Mouse (Mus musculus) spleen, adult 2 months (tissue): ENCODE measurements around the gene Ccdc114. TPM values are rescaled to one million over a fixed set of nuclear protein-coding genes. Genes with fewer than 3 reads are reported as not detected.
"Not testable (repeated sequence)": the region's sequence is repeated elsewhere in the genome, so short reads cannot be mapped to it uniquely, and the experiment has no call there.

Experiments
- DNase-seq, 2 experiments: peaks; one replicate each; pipeline versions ENCODE4 v3.0.0 to v3.0.0-alpha.2; 2012 to 2021; ENCODE audit warnings: low spot score in 2 of 2, low read depth in 1 of 2
- H3K27ac ChIP-seq: fragments of 200-500 bp; 2 replicates; pipeline ENCODE4 v1.5.1; 2012; ENCODE audit warnings: low read length, inconsistent platforms; ENCODE audit not compliant: insufficient read depth
- H3K27me3 ChIP-seq: fragments of 200-500 bp; 2 replicates; pipeline ENCODE4 v1.6.1; 2012; ENCODE audit warnings: mild to moderate bottlenecking, moderate library complexity, low read length, inconsistent platforms; ENCODE audit not compliant: control insufficient read depth, insufficient read depth
- H3K36me3 ChIP-seq: fragments of 200-500 bp; 2 replicates; pipeline ENCODE4 v1.6.1; 2012; ENCODE audit warnings: mild to moderate bottlenecking, low read length, inconsistent platforms; ENCODE audit not compliant: control insufficient read depth, insufficient read depth
- H3K4me1 ChIP-seq: fragments of 200-500 bp; 2 replicates; pipeline ENCODE4 v1.6.1; 2011; ENCODE audit warnings: inconsistent platforms; ENCODE audit not compliant: control insufficient read depth, insufficient read depth, insufficient read length
- H3K4me3 ChIP-seq: fragments of 200-500 bp; 2 replicates; pipeline ENCODE4 v1.5.1; 2011; ENCODE audit warnings: mild to moderate bottlenecking, inconsistent platforms; ENCODE audit not compliant: insufficient read depth, insufficient read length; ENCODE audit errors: extremely low read depth
- CTCF ChIP-seq: fragments of 200-500 bp; IDR thresholded peaks from 2 replicates; pipeline ENCODE4 v1.5.1; 2011; ENCODE audit warnings: mild to moderate bottlenecking, inconsistent platforms; ENCODE audit not compliant: insufficient read depth, insufficient read length, insufficient replicate concordance; ENCODE audit errors: extremely low read depth
- POLR2A ChIP-seq: fragments of 200-500 bp; IDR thresholded peaks from 2 replicates; pipeline ENCODE4 v1.6.1; 2011; ENCODE audit warnings: low read depth, low read length, inconsistent platforms
- whole genome bisulfite sequencing: fragments of 180-500 bp; shearing (Covaris S2); methylation state at CpG from one replicate; pipeline ENCODE4 v1.1.7; 2018; 5-methylcytosine and 5-hydroxymethylcytosine counted together
- polyA plus RNA-seq: library from polyadenylated mRNA; depleted of rRNA; stranded (reverse); fragments of >200 nt; gene quantifications from 2 replicates; pipeline ENCODE4 v1.2.3, GENCODE M21; 2012

Gene Ccdc114
- polyA plus RNA-seq, 1 experiment = 1.7 TPM

- H3K4me1 ChIP-seq = peaks cover 28% of the 10 kb centered on the region
- no peaks in the 10 kb centered on the region for H3K27me3 ChIP-seq
- DNase-seq = peak; percentile 96 to 97
- H3K4me3 ChIP-seq = peak overlapping the region; percentile 65
- TF ChIP-seq POLR2A (peak; percentile 95), CTCF (no peak)
- under 1% methylated on average over 37 of the region's 37 CpGs for WGBS
- H3K27ac ChIP-seq = peak overlapping the region; percentile 98
- H3K36me3 ChIP-seq = peaks cover 3% of the 10 kb centered on the region
Measured at GRCm38 (mm10) chr7:45922928-45923761, 727 bp upstream of the Ccdc114 start.

- 20% methylated on average over 14 of the region's 14 CpGs for WGBS
- Histone ChIP-seq H3K36me3 (no peaks in the 10 kb centered on the region), H3K27me3 (no peaks in the 10 kb centered on the region), H3K4me3 (peak overlapping the region; percentile 50; the same call in 1 of the 2 replicates), H3K27ac (peak overlapping the region; percentile 98), H3K4me1 (peaks cover 23% of the 10 kb centered on the region)
- TF ChIP-seq CTCF (peak; percentile 28; the same call in 1 of the 2 replicates), POLR2A (no peak)
- peak in 1 of 2 experiments; percentile 59 for DNase-seq
Measured at GRCm38 (mm10) chr7:45924429-45924816, 551 bp downstream of the Ccdc114 start.

GRCm38 (mm10) chr7:45928626-45929295, 4.9 kb downstream of the Ccdc114 start:
- Histone ChIP-seq H3K4me1 (peaks cover 3% of the 10 kb centered on the region; the same call in 1 of the 2 replicates), H3K4me3 (no peak overlapping the region), H3K27ac (no peak overlapping the region), H3K27me3 (no peaks in the 10 kb centered on the region), H3K36me3 (no peaks in the 10 kb centered on the region)
- WGBS = 86% methylated on average over 18 of the region's 23 CpGs
- DNase-seq = no peak
- TF ChIP-seq POLR2A (no peak), CTCF (no peak)

- TF ChIP-seq CTCF (no peak), POLR2A (no peak)
- Histone ChIP-seq H3K4me1 (no peaks in the 10 kb centered on the region), H3K36me3 (no peaks in the 10 kb centered on the region), H3K27me3 (no peaks in the 10 kb centered on the region), H3K4me3 (no peak overlapping the region), H3K27ac (no peak overlapping the region)
- WGBS = 91% methylated on average over 1 of the region's 1 CpGs
- no peak for DNase-seq
Measured at GRCm38 (mm10) chr7:45929688-45930087, 5.8 kb downstream of the Ccdc114 start.

- H3K4me3 ChIP-seq, DNase-seq, H3K27me3 ChIP-seq, H3K4me1 ChIP-seq, H3K36me3 ChIP-seq, H3K27ac ChIP-seq: not testable (repeated sequence)
- WGBS = 67% methylated on average over 12 of the region's 12 CpGs
Measured at GRCm38 (mm10) chr7:45933766-45934165, 9.9 kb downstream of the Ccdc114 start.

GRCm38 (mm10) chr7:45935114-45935513, 11.2 kb downstream of the Ccdc114 start:
- no peak overlapping the region for H3K4me3 ChIP-seq
- WGBS = 11% methylated on average over 7 of the region's 7 CpGs
- no peaks in the 10 kb centered on the region for H3K36me3 ChIP-seq
- H3K27ac ChIP-seq = no peak overlapping the region
- DNase-seq = peak; percentile 59 to 71
- H3K4me1 ChIP-seq = no peaks in the 10 kb centered on the region
- H3K27me3 ChIP-seq = no peaks in the 10 kb centered on the region
- TF ChIP-seq POLR2A (no peak), CTCF (peak; percentile 77; the same call in 1 of the 2 replicates)

GRCm38 (mm10) chr7:45939836-45940235, 16.0 kb downstream of the Ccdc114 start:
- H3K4me1 ChIP-seq = no peaks in the 10 kb centered on the region

More at GRCm38 (mm10) chr7:45939836-45940235, 16.0 kb downstream of the Ccdc114 start:
- Histone ChIP-seq H3K27me3 (no peaks in the 10 kb centered on the region), H3K36me3 (no peaks in the 10 kb centered on the region), H3K4me3 (no peak overlapping the region), H3K27ac (no peak overlapping the region)
- 63% methylated on average over 2 of the region's 2 CpGs for WGBS
- no peak for TF ChIP-seq POLR2A
- no peak for TF ChIP-seq CTCF
- no peak for DNase-seq
